ENCODE assay signal across 9 mouse cellular contexts in genomic region chr11:21414911-21415381, GRCm38 (mm10). TPM values are rescaled to one million over a fixed set of nuclear protein-coding genes. Genes with fewer than 3 reads are reported as not detected.
A peak's percentile ranks its signal among the peaks of the same experiment; 100 is the strongest.
DNase-seq lines count a peak whose midpoint lies in the region; ATAC-seq lines count a peak whose summit lies in the region.
"Had no signal": no experiment of that assay in that cellular context is flagged by ENCODE, and none has a peak within 500 bp of the region (broad histone marks: within the 10 kb centered on the region; RNA-seq: fewer than 3 reads in every experiment).

No protein-coding gene starts in this region.

- ATAC-seq in CD4-positive, CD25-positive, alpha-beta regulatory T cell, adult 4 months, result no peak
- ATAC-seq: Patski had no signal

- DNase-seq in urinary bladder, postnatal 14 days (ENCODE audit: low spot score), result peak; percentile 26
- DNase-seq in urinary bladder, postnatal 4 days (ENCODE audit: low spot score in 2 of 2), result no peak
- peak; percentile 36 for DNase-seq in heart, postnatal 4 days
- peak; percentile 65 for DNase-seq in lung, postnatal 25 days (ENCODE audit: low spot score)
- DNase-seq in thymus, postnatal 4 days, result peak; percentile 49
- no peak for DNase-seq in cerebellum, postnatal 4 days (ENCODE audit: low spot score in 2 of 2)
- DNase-seq in layer of hippocampus, adult 11-12 months (ENCODE audit: low spot score), result no peak

RNA-seq across cellular contexts. Expression of gene Ugp2, which starts 43.9 kb away (rescaled TPM):
- total RNA-seq in heart, postnatal 4 days (2021), result 100 to 1,000 TPM; 216 to 221 TPM
- 10 to 100 TPM; 38.0 to 43.4 TPM for polyA plus RNA-seq in CD4-positive, CD25-positive, alpha-beta regulatory T cell, adult 4 months (2017; shearing (Covaris generic))

Comparison
In these comparisons a context has a peak if more than half of its experiments do, and no peak if none do; other contexts are left out.
1. DNase-seq: peak in urinary bladder, postnatal 14 days (single experiment), heart, postnatal 4 days (single experiment), lung, postnatal 25 days (single experiment) and thymus, postnatal 4 days (single experiment); none in urinary bladder, postnatal 4 days (0 of 2), cerebellum, postnatal 4 days (0 of 2) and layer of hippocampus, adult 11-12 months (single experiment).